Mouse (Mus musculus) intestine, postnatal 0 days (tissue): ENCODE measurements around the gene Spi1. TPM values are rescaled to one million over a fixed set of nuclear protein-coding genes. Genes with fewer than 3 reads are reported as not detected.
"Not testable (repeated sequence)": the region's sequence is repeated elsewhere in the genome, so short reads cannot be mapped to it uniquely, and the experiment has no call there.

Experiments
- ATAC-seq: fragments of 200-750 bp; cut with Nextera tagmentation; 2 replicates; pipeline ENCODE4 v1.8.0; 2017; ENCODE audit warnings: mild to moderate bottlenecking, moderate TSS enrichment, moderate library complexity
- H3K27ac ChIP-seq: fragments of 300-500 bp; sonication (generic); 2 replicates; pipeline ENCODE4 v1.5.1; 2014; ENCODE audit warnings: mild to moderate bottlenecking, low read depth, low read length, moderate library complexity
- H3K27me3 ChIP-seq: fragments of 300-500 bp; sonication (generic); replicated peaks from 2 replicates; pipeline ENCODE4 v1.6.1; 2014; ENCODE audit warnings: low read length, mixed read lengths; ENCODE audit not compliant: control insufficient read depth, insufficient read depth
- H3K36me3 ChIP-seq: fragments of 300-500 bp; sonication (generic); 2 replicates; pipeline ENCODE4 v1.6.1; 2014; ENCODE audit warnings: mild to moderate bottlenecking, moderate library complexity; ENCODE audit not compliant: control insufficient read depth, insufficient read depth
- H3K4me1 ChIP-seq: fragments of 300-500 bp; sonication (generic); replicated peaks from 2 replicates; pipeline ENCODE4 v1.6.1; 2014; ENCODE audit warnings: antibody characterized with exemption, low read length, mixed read lengths; ENCODE audit not compliant: control insufficient read depth, insufficient read depth
- H3K4me2 ChIP-seq: fragments of 300-500 bp; sonication (generic); replicated peaks from 2 replicates; pipeline ENCODE4 v1.6.1; 2014; ENCODE audit warnings: low read depth, mild to moderate bottlenecking, moderate library complexity
- H3K4me3 ChIP-seq: fragments of 300-500 bp; sonication (generic); 2 replicates; pipeline ENCODE4 v1.5.1; 2014; ENCODE audit warnings: low read depth, low read length
- H3K9ac ChIP-seq: fragments of 300-500 bp; sonication (generic); 2 replicates; pipeline ENCODE4 v1.6.1; 2014; ENCODE audit warnings: mild to moderate bottlenecking, low read depth, low read length
- H3K9me3 ChIP-seq: fragments of 300-500 bp; sonication (generic); 2 replicates; pipeline ENCODE4 v1.6.1; 2016; ENCODE audit warnings: mixed run types; ENCODE audit not compliant: control insufficient read depth
- CTCF ChIP-seq: sonication (generic); IDR thresholded peaks from 2 replicates; pipeline ENCODE4 v1.5.1; 2016; ENCODE audit warnings: low read depth, mild to moderate bottlenecking, control low read depth, antibody characterized with exemption, moderate library complexity
- WGBS: fragments of 180-500 bp; shearing (Covaris S2); extraction: QIAGEN DNeasy Blood & Tissue Kit; methylation state at CpG from one replicate; pipeline ENCODE4 v1.1.7; 2014; 5-methylcytosine and 5-hydroxymethylcytosine counted together
- polyA plus RNA-seq: library from polyadenylated mRNA; unstranded; fragments of >200 nt; fragmentation: Nextera tagmentation; extraction: Ambion mirVana; gene quantifications from 2 replicates; pipeline ENCODE4 v1.2.1, GENCODE M21; 2015

Gene Spi1
- polyA plus RNA-seq, result 5.1 and 7.3 TPM in 2 replicates

DNA sequence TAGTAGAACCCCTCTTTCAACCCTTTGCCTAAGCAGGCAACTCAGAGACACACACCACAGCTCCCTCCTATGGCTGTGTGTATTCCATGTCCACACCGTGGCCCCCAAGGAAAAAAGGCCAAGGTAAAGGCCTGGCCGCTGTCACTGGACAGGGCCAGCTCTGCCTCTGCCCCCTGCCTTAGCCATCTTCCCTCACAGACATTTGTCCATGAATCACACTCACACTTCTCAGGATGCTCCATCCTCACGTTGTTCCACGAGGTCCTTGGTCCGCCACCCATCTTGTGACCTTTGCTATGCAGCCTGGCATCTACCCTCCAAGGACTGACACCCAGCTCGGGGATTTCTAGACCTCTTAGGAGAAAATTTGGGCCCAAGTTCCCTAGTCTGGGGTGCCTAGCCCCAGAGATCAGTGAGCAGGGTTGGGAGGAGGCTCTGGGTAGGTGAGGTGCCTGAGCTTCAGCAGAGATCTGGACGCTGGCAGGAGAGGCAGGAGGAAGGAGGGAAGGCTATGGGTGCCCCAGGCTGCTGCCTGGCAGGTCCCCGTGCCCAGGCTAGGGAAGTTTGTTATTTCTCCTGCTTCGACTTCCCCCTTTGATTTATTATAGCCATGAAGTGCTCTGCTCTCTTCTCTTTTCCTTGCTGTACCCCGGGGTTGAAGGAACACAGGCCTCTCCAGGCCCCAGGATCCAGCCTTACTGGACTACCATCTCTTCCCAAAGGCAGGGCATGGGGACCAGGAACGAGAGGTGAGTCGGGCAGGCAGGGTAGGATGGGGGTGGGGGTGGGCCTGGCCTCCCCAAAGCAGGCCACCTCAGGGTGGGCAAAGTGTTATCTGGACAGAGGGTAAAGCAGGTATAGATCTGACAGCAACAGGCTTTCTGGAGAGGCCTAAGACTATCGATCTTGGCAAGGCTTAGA, at the start of gene Spi1:
Gene Spi1, plus strand, starts transcription at position 616 of the 921 bp plus-strand sequence.
- Histone ChIP-seq H3K27ac (no peak within 1 kb of the TSS), H3K4me2 (no peak within 1 kb of the TSS), H3K9me3 (no peaks in the 10 kb centered on the region), H3K36me3 (no peaks in the 10 kb centered on the region), H3K9ac (no peak within 1 kb of the TSS), H3K4me1 (no peaks in the 10 kb centered on the region), H3K4me3 (no peak within 1 kb of the TSS), H3K27me3 (no peaks in the 10 kb centered on the region)
- WGBS, result 79% methylated on average over 13 of the region's 13 CpGs
- no peak for ATAC-seq
- no peak for TF ChIP-seq CTCF

GRCm38 (mm10) chr2:91033000-91033399, 49.2 kb upstream of the Spi1 start:
- Histone ChIP-seq H3K4me2 (no peak overlapping the region), H3K27ac (no peak overlapping the region), H3K36me3 (no peaks in the 10 kb centered on the region), H3K9ac (no peak overlapping the region), H3K27me3 (no peaks in the 10 kb centered on the region), H3K4me1 (no peaks in the 10 kb centered on the region), H3K4me3 (no peak overlapping the region), H3K9me3 (no peaks in the 10 kb centered on the region)
- TF ChIP-seq CTCF, result peak; percentile 53
- ATAC-seq, result no peak
- WGBS, result 25% methylated on average over 3 of the region's 3 CpGs

GRCm38 (mm10) chr2:91035385-91035784, 46.8 kb upstream of the Spi1 start, which contains the start of gene Rapsn:
TSS of gene Rapsn (plus strand) at chr2:91035620.
- Histone ChIP-seq H3K9ac (no peak within 1 kb of the TSS), H3K27me3 (no peaks in the 10 kb centered on the region), H3K9me3 (no peaks in the 10 kb centered on the region), H3K27ac (no peak within 1 kb of the TSS), H3K4me2 (no peak within 1 kb of the TSS), H3K4me1 (no peaks in the 10 kb centered on the region), H3K4me3 (no peak within 1 kb of the TSS), H3K36me3 (no peaks in the 10 kb centered on the region)
- ATAC-seq, result no peak; the same call in 1 of the 2 replicates
- 55% methylated on average over 9 of the region's 9 CpGs for WGBS
- no peak for TF ChIP-seq CTCF

DNA sequence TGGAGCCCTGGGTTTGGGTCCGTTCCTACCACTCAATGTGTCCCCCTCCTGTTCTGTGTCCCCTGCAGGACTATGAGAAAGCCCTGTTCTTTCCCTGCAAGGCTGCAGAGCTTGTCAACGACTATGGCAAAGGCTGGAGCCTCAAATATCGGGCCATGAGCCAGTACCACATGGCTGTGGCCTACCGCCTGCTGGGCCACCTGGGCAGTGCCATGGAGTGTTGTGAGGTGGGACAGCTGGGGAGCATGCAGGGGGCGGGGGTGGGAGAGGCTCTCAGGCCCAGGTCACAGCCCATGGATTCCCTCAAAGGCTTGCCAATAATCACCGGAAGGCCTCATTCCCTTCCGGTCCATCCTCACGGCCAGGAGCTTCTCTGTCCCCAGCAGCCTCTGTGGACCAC, 40.4 kb upstream of the Spi1 start:
- ATAC-seq, result no peak
- no peak overlapping the region for H3K4me2 ChIP-seq
- H3K4me3 ChIP-seq, result no peak overlapping the region
- H3K36me3 ChIP-seq, result no peaks in the 10 kb centered on the region
- no peaks in the 10 kb centered on the region for H3K9me3 ChIP-seq
- no peak overlapping the region for H3K9ac ChIP-seq
- H3K4me1 ChIP-seq, result no peaks in the 10 kb centered on the region
- no peak for TF ChIP-seq CTCF
- no peaks in the 10 kb centered on the region for H3K27me3 ChIP-seq
- H3K27ac ChIP-seq, result no peak overlapping the region
- 79% methylated on average over 8 of the region's 8 CpGs for WGBS

- H3K9ac ChIP-seq, result no peak overlapping the region
- no peaks in the 10 kb centered on the region for H3K4me1 ChIP-seq
- no peaks in the 10 kb centered on the region for H3K27me3 ChIP-seq
- H3K9me3 ChIP-seq, result no peaks in the 10 kb centered on the region
- 0 out of 2 replicates have a peak overlapping the region, but pooled peaks have one; percentile 21 for H3K4me2 ChIP-seq
- H3K27ac ChIP-seq, result no peak overlapping the region
- H3K36me3 ChIP-seq, result no peaks in the 10 kb centered on the region
- no peak for ATAC-seq
- no peak for TF ChIP-seq CTCF
- WGBS, result 61% methylated on average over 21 of the region's 21 CpGs
- no peak overlapping the region for H3K4me3 ChIP-seq
These were observed 39.4 kb upstream of the Spi1 start for GRCm38 (mm10) chr2:91042651-91043398.

DNA sequence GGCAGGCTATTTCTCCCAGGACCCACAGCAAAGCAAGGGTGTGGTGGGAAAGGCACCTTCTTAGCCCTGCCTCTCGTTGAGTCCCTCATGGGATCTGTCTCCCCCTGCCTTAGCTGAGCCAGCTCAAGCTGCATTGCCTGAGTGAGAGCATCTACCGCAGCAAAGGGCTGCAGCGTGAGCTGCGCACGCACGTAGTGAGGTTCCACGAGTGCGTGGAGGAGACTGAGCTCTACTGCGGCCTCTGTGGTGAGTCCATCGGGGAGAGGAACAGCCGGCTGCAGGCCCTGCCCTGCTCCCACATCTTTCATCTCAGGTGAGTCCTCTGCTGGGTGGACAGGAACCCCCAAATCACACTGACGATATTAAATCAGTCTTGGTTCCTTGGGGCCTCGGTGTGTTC, 37.5 kb upstream of the Spi1 start:
- no peak for ATAC-seq
- Histone ChIP-seq H3K9ac (no peak overlapping the region), H3K27ac (no peak overlapping the region), H3K9me3 (no peaks in the 10 kb centered on the region), H3K27me3 (no peaks in the 10 kb centered on the region), H3K36me3 (no peaks in the 10 kb centered on the region), H3K4me1 (no peaks in the 10 kb centered on the region), H3K4me3 (no peak overlapping the region), H3K4me2 (no peak overlapping the region)
- WGBS, result 73% methylated on average over 13 of the region's 13 CpGs
- no peak for TF ChIP-seq CTCF

GRCm38 (mm10) chr2:91045805-91046204, 36.4 kb upstream of the Spi1 start:
- not testable (repeated sequence) for H3K4me2 ChIP-seq, ATAC-seq, H3K36me3 ChIP-seq, H3K4me3 ChIP-seq, H3K27me3 ChIP-seq, H3K27ac ChIP-seq, H3K4me1 ChIP-seq, H3K9ac ChIP-seq, H3K9me3 ChIP-seq
- WGBS, result 79% methylated on average over 1 of the region's 1 CpGs
